Mouse (Mus musculus) megakaryocyte, embryonic 14.5 days (primary cell): ENCODE data around the gene Coq3. TPM values are rescaled to one million over a fixed set of nuclear protein-coding genes. Genes with fewer than 3 reads are reported as not detected.

ENCODE experiments used
- H3K27me3 ChIP-seq: replicated peaks from 2 replicates; pipeline ENCODE3; 2012; ENCODE audit warnings: inconsistent platforms
- H3K36me3 ChIP-seq: replicated peaks from 2 replicates; pipeline ENCODE3; 2012; ENCODE audit warnings: low read length, inconsistent platforms, mixed read lengths
- H3K4me1 ChIP-seq: 2 replicates; pipeline ENCODE4 v1.6.1; 2012; ENCODE audit warnings: inconsistent platforms
- H3K4me3 ChIP-seq: replicated peaks from 2 replicates; pipeline ENCODE3; 2012; ENCODE audit warnings: moderate library complexity, mild to moderate bottlenecking, inconsistent platforms
- H3K9me3 ChIP-seq: 2 replicates; pipeline ENCODE4 v1.6.1; 2012; ENCODE audit warnings: inconsistent platforms
- FLI1 ChIP-seq: IDR thresholded peaks from 2 replicates; pipeline ENCODE4 v1.6.1; 2012; ENCODE audit warnings: low read length, inconsistent platforms, mixed read lengths
- GATA1 ChIP-seq: IDR thresholded peaks from 3 replicates; pipeline ENCODE4 v1.6.1; 2012; ENCODE audit warnings: mixed read lengths, low read length, inconsistent platforms, borderline replicate concordance
- polyA plus RNA-seq: library from polyadenylated mRNA; stranded (reverse); fragments of >175 nt; gene quantifications from 2 replicates; pipeline ENCODE4 v1.2.3, GENCODE M21; 2012; ENCODE audit warnings: low replicate concordance; ENCODE audit not compliant: insufficient read depth

The Coq3 gene
- polyA plus RNA-seq, 1 experiment, result 5.2 TPM

DNA sequence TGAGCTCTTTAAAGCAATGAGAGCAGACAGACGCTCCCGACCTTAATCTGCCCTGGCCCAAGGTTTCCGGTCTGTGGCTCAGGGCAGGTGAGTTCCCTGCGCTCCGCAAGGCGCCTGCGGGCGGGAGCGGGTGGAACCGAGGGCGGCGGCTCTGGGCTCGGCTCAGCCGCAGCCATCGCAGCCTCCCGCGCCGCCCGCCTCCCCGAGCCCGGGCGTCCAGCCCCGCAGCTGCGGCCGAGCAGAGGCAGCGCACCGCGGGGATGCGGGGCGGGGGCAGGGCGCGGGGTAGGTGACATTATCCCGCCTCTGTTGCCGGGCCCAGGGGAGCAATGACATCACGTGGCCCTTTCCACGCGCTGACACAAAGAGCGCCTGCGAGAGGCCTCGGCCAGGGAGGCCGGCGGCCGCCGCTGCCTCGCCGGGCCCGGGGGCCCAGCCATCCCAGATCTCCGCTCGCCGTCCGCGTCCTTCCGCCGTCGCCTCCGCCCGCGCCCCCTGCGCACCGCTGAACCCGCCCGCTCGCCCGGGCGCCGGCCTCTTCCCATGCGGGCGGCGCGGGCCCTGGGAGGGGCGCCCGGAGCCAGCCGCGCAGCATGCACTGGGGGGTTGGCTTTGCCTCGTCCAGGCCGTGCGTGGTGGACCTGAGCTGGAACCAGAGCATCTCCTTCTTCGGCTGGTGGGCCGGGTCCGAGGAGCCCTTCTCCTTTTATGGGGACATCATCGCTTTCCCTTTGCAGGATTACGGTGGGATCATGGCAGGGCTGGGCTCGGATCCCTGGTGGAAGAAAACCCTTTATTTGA, 51.7 kb downstream of the Coq3 start, which contains the start of gene Faxc:
Gene Faxc, plus strand, starts transcription at position 359 of the 801 bp plus-strand sequence.
- no peak for TF ChIP-seq FLI1
- no peak for TF ChIP-seq GATA1
- Histone ChIP-seq H3K27me3 (peaks cover 46% of the 10 kb centered on the region), H3K9me3 (peaks cover 8% of the 10 kb centered on the region), H3K4me1 (peaks cover 23% of the 10 kb centered on the region), H3K36me3 (no peaks in the 10 kb centered on the region), H3K4me3 (peak within 1 kb of the TSS; percentile 91)

- Histone ChIP-seq H3K36me3 (no peaks in the 10 kb centered on the region), H3K9me3 (no peaks in the 10 kb centered on the region), H3K4me1 (peaks cover 23% of the 10 kb centered on the region), H3K27me3 (peaks cover 46% of the 10 kb centered on the region), H3K4me3 (peak overlapping the region; percentile 91)
- no peak for TF ChIP-seq GATA1
- TF ChIP-seq FLI1, result no peak
Observed at GRCm38 (mm10) chr4:21931772-21932630, 52.5 kb downstream of the Coq3 start.

DNA sequence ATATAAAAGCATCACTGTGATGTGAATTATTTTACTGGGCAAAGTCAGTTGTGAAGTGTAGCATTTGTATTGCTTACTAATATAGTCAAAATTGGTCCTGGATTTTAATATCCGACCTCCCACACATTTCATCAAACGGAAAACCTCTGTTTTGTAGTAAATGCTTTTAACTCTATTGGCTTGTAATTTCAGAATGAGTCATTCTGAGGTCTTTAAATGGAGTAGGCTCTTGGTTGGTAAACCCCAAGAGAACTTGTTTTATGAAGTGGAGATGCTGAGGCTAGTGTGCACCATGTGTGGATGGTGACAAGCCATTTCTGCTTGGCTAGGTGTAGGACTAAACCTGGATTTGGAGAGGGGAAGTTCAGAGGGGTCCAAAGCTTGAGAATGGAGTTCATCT, 55.9 kb downstream of the Coq3 start:
- Histone ChIP-seq H3K9me3 (no peaks in the 10 kb centered on the region), H3K36me3 (no peaks in the 10 kb centered on the region), H3K4me3 (no peak overlapping the region), H3K4me1 (peaks cover 16% of the 10 kb centered on the region), H3K27me3 (peaks cover 35% of the 10 kb centered on the region)
- no peak for TF ChIP-seq FLI1
- no peak for TF ChIP-seq GATA1

DNA sequence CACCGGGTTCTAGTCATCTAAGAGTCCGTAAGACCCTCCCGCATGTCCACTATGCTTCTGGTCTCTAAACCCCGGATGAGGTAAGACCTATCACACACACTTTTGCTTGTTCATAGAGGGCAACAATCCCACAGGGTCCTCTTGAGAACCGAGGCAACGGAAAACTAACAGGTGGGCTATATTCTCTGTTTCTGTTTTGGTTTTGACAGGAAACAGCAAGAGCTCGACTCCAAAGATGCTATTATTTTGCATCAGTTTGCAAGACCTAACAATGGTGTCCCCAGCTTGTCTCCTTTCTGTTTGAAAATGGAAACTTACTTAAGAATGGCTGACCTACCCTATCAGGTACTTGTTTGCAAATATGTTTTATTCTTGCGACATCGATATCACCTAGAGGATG, 57.0 kb downstream of the Coq3 start:
- peaks cover 24% of the 10 kb centered on the region for H3K27me3 ChIP-seq
- H3K9me3 ChIP-seq, result no peaks in the 10 kb centered on the region
- H3K4me3 ChIP-seq, result no peak overlapping the region
- H3K4me1 ChIP-seq, result peaks cover 6% of the 10 kb centered on the region
- H3K36me3 ChIP-seq, result no peaks in the 10 kb centered on the region
- no peak for TF ChIP-seq GATA1
- no peak for TF ChIP-seq FLI1

- Histone ChIP-seq H3K4me3 (no peak overlapping the region), H3K9me3 (no peaks in the 10 kb centered on the region), H3K27me3 (peaks cover 13% of the 10 kb centered on the region), H3K36me3 (no peaks in the 10 kb centered on the region), H3K4me1 (no peaks in the 10 kb centered on the region)
- TF ChIP-seq FLI1 (no peak), GATA1 (no peak)
Observed at GRCm38 (mm10) chr4:21937890-21938289, 58.4 kb downstream of the Coq3 start.

DNA sequence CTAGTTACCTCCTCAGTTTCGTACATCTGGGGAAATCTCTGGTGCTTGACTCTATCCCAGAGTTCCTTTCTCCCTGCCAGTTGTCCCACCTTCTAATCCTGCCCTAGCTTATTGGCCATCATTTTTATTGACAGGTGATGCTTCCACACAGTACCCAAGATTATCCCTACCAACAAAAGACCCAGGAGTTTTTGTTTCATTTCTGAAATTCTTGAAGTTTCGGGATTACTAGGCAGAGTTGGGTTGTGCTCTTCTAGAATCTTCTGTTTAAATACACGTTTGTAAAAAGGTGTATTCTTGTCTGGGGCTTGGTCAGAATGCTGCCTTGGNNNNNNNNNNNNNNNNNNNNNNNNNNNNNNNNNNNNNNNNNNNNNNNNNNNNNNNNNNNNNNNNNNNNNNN, 65.2 kb downstream of the Coq3 start:
- Histone ChIP-seq H3K36me3 (no peaks in the 10 kb centered on the region), H3K9me3 (no peaks in the 10 kb centered on the region), H3K27me3 (peaks cover 6% of the 10 kb centered on the region), H3K4me3 (no peak overlapping the region), H3K4me1 (peaks cover 4% of the 10 kb centered on the region)
- no peak for TF ChIP-seq FLI1
- TF ChIP-seq GATA1, result no peak

- Histone ChIP-seq H3K9me3 (no peaks in the 10 kb centered on the region), H3K27me3 (peaks cover 7% of the 10 kb centered on the region), H3K4me1 (peaks cover 38% of the 10 kb centered on the region), H3K4me3 (no peak overlapping the region), H3K36me3 (no peaks in the 10 kb centered on the region)
- TF ChIP-seq FLI1 (no peak), GATA1 (no peak)
Observed at GRCm38 (mm10) chr4:21951444-21951843, 72.0 kb downstream of the Coq3 start.

DNA sequence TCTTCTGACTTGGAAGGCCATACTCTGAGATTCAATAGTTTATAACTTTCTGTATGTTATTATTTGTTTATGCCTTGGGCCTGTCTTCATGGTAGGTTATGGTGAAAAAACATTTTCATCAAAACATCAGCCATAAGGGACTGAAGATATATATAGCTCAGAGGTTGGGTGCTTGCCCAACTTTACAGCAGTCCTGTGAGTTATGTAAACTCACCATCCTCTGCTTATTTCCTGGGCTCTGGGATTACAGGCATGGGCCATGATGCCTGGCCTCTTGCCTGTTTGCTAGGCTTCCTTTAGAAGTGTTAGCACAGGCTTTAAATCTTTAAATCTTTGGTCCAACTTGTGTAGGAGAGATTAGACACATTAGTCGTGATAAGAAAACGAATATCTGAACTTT, 72.8 kb downstream of the Coq3 start:
- H3K4me1 ChIP-seq, result peaks cover 39% of the 10 kb centered on the region

DNA sequence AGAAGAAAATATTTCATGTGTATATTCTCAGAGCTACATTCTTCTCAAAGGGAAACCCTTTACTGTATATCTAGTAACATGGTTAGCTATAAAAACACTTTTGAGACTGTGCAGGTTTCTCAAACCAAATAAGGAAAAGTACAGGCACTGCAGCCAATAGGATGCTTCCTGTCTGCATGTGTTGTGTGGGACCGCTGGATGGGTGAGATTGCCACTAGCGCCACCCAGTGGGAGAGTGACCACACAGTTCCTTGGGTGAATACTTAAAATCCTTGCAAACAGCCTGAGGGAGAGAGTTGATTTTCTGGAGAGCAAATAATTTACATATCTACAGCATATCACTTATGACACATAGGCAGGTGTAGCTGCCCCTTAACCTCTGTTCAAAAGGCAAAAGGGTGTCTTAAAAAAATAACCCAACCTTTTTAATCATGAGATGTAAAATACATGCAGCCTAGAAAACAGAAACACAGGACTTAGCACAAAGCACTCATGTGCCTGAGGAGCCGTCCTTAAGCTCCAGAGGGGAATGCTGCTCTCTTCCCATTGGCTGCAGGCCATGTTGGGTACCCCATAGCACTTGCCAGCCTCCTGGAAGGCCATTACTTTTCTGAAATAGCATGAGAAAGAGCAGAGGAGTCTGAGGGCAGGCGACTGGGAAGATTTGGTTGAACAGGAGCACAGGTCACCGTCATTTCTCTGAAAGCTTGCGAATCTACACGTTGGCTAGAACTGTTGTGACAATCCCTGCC, 78.3 kb downstream of the Coq3 start:
- no peak for TF ChIP-seq FLI1
- no peaks in the 10 kb centered on the region for H3K9me3 ChIP-seq
- no peak overlapping the region for H3K4me3 ChIP-seq
- H3K27me3 ChIP-seq, result no peaks in the 10 kb centered on the region
- no peaks in the 10 kb centered on the region for H3K36me3 ChIP-seq
- peaks cover 21% of the 10 kb centered on the region for H3K4me1 ChIP-seq

More for the DNA sequence above, 72.8 kb downstream of the Coq3 start:
- H3K4me3 ChIP-seq, result no peak overlapping the region
- peaks cover 7% of the 10 kb centered on the region for H3K27me3 ChIP-seq
- no peaks in the 10 kb centered on the region for H3K36me3 ChIP-seq
- TF ChIP-seq GATA1 (no peak), FLI1 (no peak)
- H3K9me3 ChIP-seq, result no peaks in the 10 kb centered on the region

Other genes with a start within 250 kb of the Coq3 start
- not detected in 2 replicates for gene Prdm13, start 193.7 kb upstream of the Coq3 start, polyA plus RNA-seq
- gene Ccnc, start 152.0 kb upstream of the Coq3 start, polyA plus RNA-seq, result 1.8 TPM in 1 of 2 replicates, not detected in the other
- 0.58 and 0.96 TPM in 2 replicates for gene Usp45, start 112.5 kb upstream of the Coq3 start, polyA plus RNA-seq
- gene Tstd3, start 112.5 kb upstream of the Coq3 start, polyA plus RNA-seq, result 8.2 and 12.7 TPM in 2 replicates
- gene Pnisr, start 32.1 kb upstream of the Coq3 start, polyA plus RNA-seq, result 2.9 and 18.9 TPM in 2 replicates
- gene Faxc, start 51.7 kb downstream of the Coq3 start, polyA plus RNA-seq, result 1.4 TPM in 1 of 2 replicates, not detected in the other